Mouse (Mus musculus): ENCODE results near the gene Adcy1.

The Adcy1 gene

GRCm38 (mm10) chr11:7063001-7063584, at the start of gene Adcy1:
TSS of gene Adcy1 (plus strand) at chr11:7063489.
- DNase-seq (ENCODE audit: low spot score) = no peak

GRCm38 (mm10) chr11:7016907-7017306, 46.4 kb upstream of the Adcy1 start:
- DNase-seq (ENCODE audit: low spot score) = no peak

GRCm38 (mm10) chr11:7018078-7018477, 45.2 kb upstream of the Adcy1 start:
- DNase-seq (ENCODE audit: low spot score) = no peak

GRCm38 (mm10) chr11:7019006-7019525, 44.2 kb upstream of the Adcy1 start:
- DNase-seq (ENCODE audit: low spot score) = no peak

- no peak for DNase-seq (ENCODE audit: low spot score)
Measured at GRCm38 (mm10) chr11:7033063-7033462, 30.2 kb upstream of the Adcy1 start.

GRCm38 (mm10) chr11:7039722-7040121, 23.6 kb upstream of the Adcy1 start:
- no peak for DNase-seq (ENCODE audit: low spot score)

- no peak for DNase-seq (ENCODE audit: low spot score)
Measured at GRCm38 (mm10) chr11:7040801-7041200, 22.5 kb upstream of the Adcy1 start.

GRCm38 (mm10) chr11:7047176-7047575, 16.1 kb upstream of the Adcy1 start:
- DNase-seq (ENCODE audit: low spot score) = no peak

GRCm38 (mm10) chr11:7047584-7047983, 15.7 kb upstream of the Adcy1 start:
- no peak for DNase-seq (ENCODE audit: low spot score)

- no peak for DNase-seq (ENCODE audit: low spot score)
Measured at GRCm38 (mm10) chr11:7053710-7054109, 9.6 kb upstream of the Adcy1 start.

- DNase-seq (ENCODE audit: low spot score) = no peak
Measured at GRCm38 (mm10) chr11:7054662-7055265, 8.5 kb upstream of the Adcy1 start.

GRCm38 (mm10) chr11:7055455-7056017, 7.8 kb upstream of the Adcy1 start:
- peak; percentile 57 for DNase-seq (ENCODE audit: low spot score)

GRCm38 (mm10) chr11:7056121-7056520, 7.2 kb upstream of the Adcy1 start:
- no peak for DNase-seq (ENCODE audit: low spot score)

GRCm38 (mm10) chr11:7057781-7058180, 5.5 kb upstream of the Adcy1 start:
- DNase-seq (ENCODE audit: low spot score) = no peak

GRCm38 (mm10) chr11:7061961-7062360, 1.3 kb upstream of the Adcy1 start:
- no peak for DNase-seq (ENCODE audit: low spot score)

GRCm38 (mm10) chr11:7062566-7062965, 723 bp upstream of the Adcy1 start:
- no peak for DNase-seq (ENCODE audit: low spot score)

GRCm38 (mm10) chr11:7063681-7064267, 485 bp downstream of the Adcy1 start:
- DNase-seq (ENCODE audit: low spot score) = no peak

GRCm38 (mm10) chr11:7064484-7065185, 1.3 kb downstream of the Adcy1 start:
- DNase-seq (ENCODE audit: low spot score) = no peak

GRCm38 (mm10) chr11:7065388-7065787, 2.1 kb downstream of the Adcy1 start:
- no peak for DNase-seq (ENCODE audit: low spot score)

GRCm38 (mm10) chr11:7065876-7066275, 2.6 kb downstream of the Adcy1 start:
- no peak for DNase-seq (ENCODE audit: low spot score)

- no peak for DNase-seq (ENCODE audit: low spot score)
Measured at GRCm38 (mm10) chr11:7067263-7067662, 4.0 kb downstream of the Adcy1 start.

- no peak for DNase-seq (ENCODE audit: low spot score)
Measured at GRCm38 (mm10) chr11:7068479-7069235, 5.4 kb downstream of the Adcy1 start.
